Mouse (Mus musculus): ENCODE data around the gene Gins1. TPM values are rescaled to one million over a fixed set of nuclear protein-coding genes. Genes with fewer than 3 reads are reported as not detected.
"Not testable (repeated sequence)": the region's sequence is repeated elsewhere in the genome, so short reads cannot be mapped to it uniquely, and the experiment has no call there.

Gene Gins1
- polyA plus RNA-seq, 1 experiment from 2014 or later: 40.0 TPM

GRCm38 (mm10) chr2:150947880-150948611 lies 42.8 kb downstream of the Gins1 start:
- H3K4me2 ChIP-seq (replicated peaks); H3K27me3 ChIP-seq (replicated peaks); H3K4me3 ChIP-seq; H3K9me3 ChIP-seq; H3K9ac ChIP-seq; H3K4me1 ChIP-seq; H3K27ac ChIP-seq; ATAC-seq (ENCODE audit: low FRiP score, low read depth): not testable (repeated sequence)
- peaks cover 54% of the 10 kb centered on the region for H3K36me3 ChIP-seq
- WGBS: 96% methylated on average over 12 of the region's 12 CpGs

DNA sequence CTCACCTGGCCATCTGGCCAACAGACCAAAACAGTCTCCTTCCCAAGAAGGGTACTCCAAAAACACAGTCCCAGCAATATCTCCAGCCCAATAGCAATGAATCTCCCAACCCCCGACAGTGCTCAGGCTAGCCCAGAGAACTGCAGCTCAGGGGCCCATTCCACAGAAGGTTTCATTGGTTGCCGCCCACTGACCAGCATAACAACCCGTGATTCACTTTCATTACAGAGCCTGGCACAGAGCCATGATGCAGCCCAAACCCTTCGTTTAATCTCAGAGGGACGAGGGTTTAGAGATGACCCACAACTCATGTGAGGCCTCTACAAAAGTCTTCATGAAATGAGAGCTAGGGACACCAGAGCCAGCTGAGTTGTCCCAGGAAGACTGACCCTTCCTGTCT lies 43.6 kb downstream of the Gins1 start:
- no peak overlapping the region for H3K27ac ChIP-seq
- no peak for ATAC-seq (ENCODE audit: low FRiP score, low read depth)
- WGBS: 91% methylated on average over 5 of the region's 5 CpGs
- no peaks in the 10 kb centered on the region for H3K27me3 ChIP-seq (replicated peaks)
- H3K9me3 ChIP-seq: no peaks in the 10 kb centered on the region
- no peak overlapping the region for H3K4me3 ChIP-seq
- H3K9ac ChIP-seq: no peak overlapping the region
- H3K36me3 ChIP-seq: peaks cover 50% of the 10 kb centered on the region
- no peak overlapping the region for H3K4me2 ChIP-seq (replicated peaks)
- no peaks in the 10 kb centered on the region for H3K4me1 ChIP-seq

GRCm38 (mm10) chr2:150949652-150950051 lies 44.5 kb downstream of the Gins1 start:
- no peak overlapping the region for H3K4me3 ChIP-seq
- H3K4me2 ChIP-seq (replicated peaks): no peak overlapping the region
- WGBS: 95% methylated on average over 3 of the region's 3 CpGs

GRCm38 (mm10) chr2:150950056-150950455 lies 44.9 kb downstream of the Gins1 start:
- H3K4me3 ChIP-seq: no peak overlapping the region
- no peak for ATAC-seq (ENCODE audit: low FRiP score, low read depth)
- H3K36me3 ChIP-seq: peaks cover 46% of the 10 kb centered on the region
- H3K9me3 ChIP-seq: no peaks in the 10 kb centered on the region
- no peak overlapping the region for H3K27ac ChIP-seq
- H3K4me1 ChIP-seq: no peaks in the 10 kb centered on the region
- no peak overlapping the region for H3K4me2 ChIP-seq (replicated peaks)
- H3K9ac ChIP-seq: no peak overlapping the region
- WGBS: 93% methylated on average over 6 of the region's 6 CpGs
- no peaks in the 10 kb centered on the region for H3K27me3 ChIP-seq (replicated peaks)

More at GRCm38 (mm10) chr2:150949652-150950051, 44.5 kb downstream of the Gins1 start:
- Histone ChIP-seq H3K36me3 (peaks cover 48% of the 10 kb centered on the region), H3K27ac (no peak overlapping the region), H3K9ac (no peak overlapping the region), H3K27me3 (replicated peaks) (no peaks in the 10 kb centered on the region), H3K9me3 (no peaks in the 10 kb centered on the region), H3K4me1 (no peaks in the 10 kb centered on the region)
- no peak for ATAC-seq (ENCODE audit: low FRiP score, low read depth)

- Histone ChIP-seq H3K36me3 (peaks cover 57% of the 10 kb centered on the region), H3K9ac (no peak overlapping the region), H3K4me2 (replicated peaks) (no peak overlapping the region), H3K4me3 (no peak overlapping the region), H3K4me1 (no peaks in the 10 kb centered on the region), H3K9me3 (no peaks in the 10 kb centered on the region), H3K27me3 (replicated peaks) (no peaks in the 10 kb centered on the region), H3K27ac (no peak overlapping the region)
- ATAC-seq (ENCODE audit: low FRiP score, low read depth): no peak
- WGBS: 87% methylated on average over 2 of the region's 2 CpGs
Measured at GRCm38 (mm10) chr2:150951201-150951600, 46.0 kb downstream of the Gins1 start.

DNA sequence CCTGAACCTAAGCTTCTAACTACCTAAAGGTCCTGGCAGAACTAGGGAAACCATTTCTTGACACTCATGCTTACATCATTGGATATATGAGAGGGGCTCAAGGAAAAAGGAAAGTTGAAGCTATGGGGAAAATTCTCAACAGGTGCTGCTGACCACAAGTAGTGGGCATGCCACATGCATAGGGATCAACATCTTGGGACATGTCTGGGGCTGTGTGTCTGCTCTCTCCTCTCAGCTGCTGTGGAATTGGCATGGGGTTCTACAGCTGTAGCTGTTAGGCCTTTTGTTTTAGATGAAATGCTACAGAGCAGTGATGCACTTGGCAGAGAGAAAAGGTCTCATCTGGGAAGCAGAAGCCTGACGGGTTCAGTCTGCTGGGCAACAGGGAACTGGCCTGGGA lies 50.7 kb downstream of the Gins1 start:
- Histone ChIP-seq H3K4me3 (no peak overlapping the region), H3K9ac (no peak overlapping the region), H3K9me3 (no peaks in the 10 kb centered on the region), H3K4me2 (replicated peaks) (no peak overlapping the region), H3K27me3 (replicated peaks) (no peaks in the 10 kb centered on the region), H3K36me3 (peaks cover 60% of the 10 kb centered on the region), H3K27ac (no peak overlapping the region), H3K4me1 (no peaks in the 10 kb centered on the region)
- 83% methylated on average over 1 of the region's 1 CpGs for WGBS
- no peak for ATAC-seq (ENCODE audit: low FRiP score, low read depth)

DNA sequence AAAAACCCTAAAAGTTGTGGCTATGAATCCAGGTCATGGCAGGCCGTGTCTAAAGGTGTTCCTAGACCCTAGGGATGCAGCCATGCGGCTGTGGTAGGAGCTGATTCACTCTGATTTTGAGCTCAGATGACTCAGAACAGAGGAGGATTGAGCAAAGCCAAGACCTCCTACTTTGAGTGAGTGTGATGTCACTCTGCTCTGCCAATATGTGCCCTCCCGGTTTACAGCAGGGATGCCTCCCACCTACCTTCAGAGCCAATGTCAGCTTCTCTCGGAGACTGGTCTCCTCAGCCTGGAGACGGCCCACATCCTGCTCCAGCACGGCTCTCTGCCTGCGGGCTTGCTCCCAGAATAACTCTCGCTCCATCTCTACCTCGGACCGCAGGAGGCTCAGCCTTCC lies 54.3 kb downstream of the Gins1 start:
- Histone ChIP-seq H3K4me3 (no peak overlapping the region), H3K27ac (no peak overlapping the region), H3K9ac (no peak overlapping the region), H3K27me3 (replicated peaks) (no peaks in the 10 kb centered on the region), H3K4me2 (replicated peaks) (no peak overlapping the region), H3K9me3 (no peaks in the 10 kb centered on the region), H3K36me3 (peaks cover 56% of the 10 kb centered on the region), H3K4me1 (no peaks in the 10 kb centered on the region)
- ATAC-seq (ENCODE audit: low FRiP score, low read depth): no peak
- 94% methylated on average over 10 of the region's 10 CpGs for WGBS

DNA sequence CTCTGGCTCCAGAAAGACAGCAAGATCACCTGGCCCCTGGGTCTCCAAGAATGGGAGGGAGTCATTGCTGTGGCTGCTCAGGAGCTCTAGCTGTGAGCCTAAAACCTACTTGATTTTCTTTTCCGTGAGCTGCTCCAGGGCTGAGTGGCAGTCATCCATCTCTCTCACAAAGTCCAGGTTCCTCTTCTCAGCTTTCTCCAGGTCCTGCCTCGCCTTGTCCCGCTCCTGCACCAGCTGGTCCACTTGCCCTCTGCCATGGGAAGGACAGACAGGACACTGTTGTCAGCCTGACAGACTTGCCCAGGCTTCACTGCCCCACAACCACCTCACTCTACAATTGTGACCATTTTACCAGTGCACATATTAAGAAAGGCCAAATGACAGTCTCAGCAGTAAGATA lies 58.0 kb downstream of the Gins1 start:
- Histone ChIP-seq H3K9me3 (no peaks in the 10 kb centered on the region), H3K27me3 (replicated peaks) (no peaks in the 10 kb centered on the region), H3K4me1 (no peaks in the 10 kb centered on the region), H3K4me2 (replicated peaks) (no peak overlapping the region), H3K27ac (no peak overlapping the region), H3K4me3 (no peak overlapping the region), H3K9ac (no peak overlapping the region), H3K36me3 (peaks cover 54% of the 10 kb centered on the region)
- 93% methylated on average over 3 of the region's 3 CpGs for WGBS
- no peak for ATAC-seq (ENCODE audit: low FRiP score, low read depth)

DNA sequence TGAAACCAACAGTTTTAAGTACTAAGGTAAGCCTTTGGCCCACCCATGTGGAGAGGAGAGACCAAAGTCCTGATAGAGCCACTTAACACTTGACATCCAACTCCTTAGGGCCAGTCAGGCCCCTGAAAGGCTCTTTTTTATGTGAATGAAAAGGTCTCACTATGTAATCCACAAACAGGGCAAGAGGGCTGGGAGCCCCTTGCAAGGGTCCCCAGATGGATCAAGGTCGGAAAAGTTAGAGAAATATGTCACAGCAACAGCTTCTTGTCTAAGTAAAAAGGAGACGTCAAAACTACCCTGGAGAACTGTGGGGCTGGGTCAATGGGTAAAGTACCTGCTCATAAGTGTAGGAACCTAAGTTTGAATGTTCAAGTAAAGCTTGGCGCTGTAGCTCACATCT lies 59.4 kb downstream of the Gins1 start:
- no peak for ATAC-seq (ENCODE audit: low FRiP score, low read depth)
- 94% methylated on average over 3 of the region's 3 CpGs for WGBS

GRCm38 (mm10) chr2:150965951-150966350 lies 60.8 kb downstream of the Gins1 start:
- H3K36me3 ChIP-seq: peaks cover 49% of the 10 kb centered on the region
- H3K4me2 ChIP-seq (replicated peaks): no peak overlapping the region
- H3K4me1 ChIP-seq: no peaks in the 10 kb centered on the region
- ATAC-seq (ENCODE audit: low FRiP score, low read depth): no peak
- H3K27me3 ChIP-seq (replicated peaks): no peaks in the 10 kb centered on the region
- no peak overlapping the region for H3K9ac ChIP-seq
- H3K9me3 ChIP-seq: no peaks in the 10 kb centered on the region
- WGBS: 92% methylated on average over 10 of the region's 10 CpGs
- no peak overlapping the region for H3K4me3 ChIP-seq
- no peak overlapping the region for H3K27ac ChIP-seq

More for the DNA sequence above, 59.4 kb downstream of the Gins1 start:
- H3K4me2 ChIP-seq (replicated peaks): no peak overlapping the region
- H3K27me3 ChIP-seq (replicated peaks): no peaks in the 10 kb centered on the region
- H3K27ac ChIP-seq: no peak overlapping the region
- H3K4me1 ChIP-seq: no peaks in the 10 kb centered on the region
- H3K36me3 ChIP-seq: peaks cover 50% of the 10 kb centered on the region
- no peak overlapping the region for H3K9ac ChIP-seq
- no peak overlapping the region for H3K4me3 ChIP-seq
- no peaks in the 10 kb centered on the region for H3K9me3 ChIP-seq

DNA sequence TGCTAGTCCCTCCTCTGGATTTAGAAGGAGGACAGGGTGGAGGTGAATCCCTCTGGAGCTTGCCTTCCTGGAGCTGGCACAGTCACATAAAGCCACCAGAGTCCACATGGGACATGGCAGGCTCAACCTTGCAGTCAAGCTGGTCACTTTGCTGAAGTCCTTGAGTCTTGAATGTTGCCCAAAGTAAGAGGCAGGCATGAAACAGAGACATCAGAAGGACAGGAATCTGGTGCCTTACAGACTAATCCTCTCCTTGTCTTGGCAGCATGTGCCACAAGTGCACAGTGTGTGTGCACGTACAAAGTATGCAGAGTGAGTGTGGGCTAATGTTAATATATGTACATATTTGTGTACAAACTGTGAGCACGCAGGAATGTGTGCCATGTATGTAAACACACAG lies 62.3 kb downstream of the Gins1 start:
- 98% methylated on average over 2 of the region's 2 CpGs for WGBS

DNA sequence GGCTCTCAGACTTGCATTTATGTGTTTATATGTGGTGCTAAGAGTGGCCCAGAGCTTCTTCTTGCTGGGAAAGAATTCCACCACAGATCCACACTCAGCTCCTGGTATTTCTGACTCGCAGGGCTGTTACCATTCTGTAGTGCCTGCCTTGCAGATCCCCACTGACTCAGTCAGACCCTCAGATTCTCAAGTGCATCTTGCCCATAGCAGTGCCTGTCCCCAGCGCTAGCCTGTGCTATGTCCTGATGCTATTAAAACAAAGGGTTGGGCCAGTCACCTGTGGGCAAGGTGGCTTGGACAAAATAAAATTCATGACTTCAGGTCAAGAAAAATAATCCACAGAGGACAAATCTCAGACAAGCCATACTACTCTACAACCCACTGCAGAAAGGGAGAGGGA lies 64.0 kb downstream of the Gins1 start:
- H3K4me1 ChIP-seq: no peaks in the 10 kb centered on the region
- H3K9me3 ChIP-seq: no peaks in the 10 kb centered on the region
- no peak overlapping the region for H3K27ac ChIP-seq
- H3K36me3 ChIP-seq: peaks cover 55% of the 10 kb centered on the region
- no peak overlapping the region for H3K9ac ChIP-seq
- WGBS: 98% methylated on average over 2 of the region's 2 CpGs
- no peak overlapping the region for H3K4me2 ChIP-seq (replicated peaks)
- ATAC-seq (ENCODE audit: low FRiP score, low read depth): no peak
- H3K4me3 ChIP-seq: no peak overlapping the region
- no peaks in the 10 kb centered on the region for H3K27me3 ChIP-seq (replicated peaks)

More for the DNA sequence above, 62.3 kb downstream of the Gins1 start:
- no peak overlapping the region for H3K4me3 ChIP-seq
- no peaks in the 10 kb centered on the region for H3K9me3 ChIP-seq
- H3K36me3 ChIP-seq: peaks cover 45% of the 10 kb centered on the region
- H3K9ac ChIP-seq: no peak overlapping the region
- no peaks in the 10 kb centered on the region for H3K4me1 ChIP-seq
- no peak overlapping the region for H3K4me2 ChIP-seq (replicated peaks)
- no peak overlapping the region for H3K27ac ChIP-seq
- H3K27me3 ChIP-seq (replicated peaks): no peaks in the 10 kb centered on the region
- ATAC-seq (ENCODE audit: low FRiP score, low read depth): no peak

DNA sequence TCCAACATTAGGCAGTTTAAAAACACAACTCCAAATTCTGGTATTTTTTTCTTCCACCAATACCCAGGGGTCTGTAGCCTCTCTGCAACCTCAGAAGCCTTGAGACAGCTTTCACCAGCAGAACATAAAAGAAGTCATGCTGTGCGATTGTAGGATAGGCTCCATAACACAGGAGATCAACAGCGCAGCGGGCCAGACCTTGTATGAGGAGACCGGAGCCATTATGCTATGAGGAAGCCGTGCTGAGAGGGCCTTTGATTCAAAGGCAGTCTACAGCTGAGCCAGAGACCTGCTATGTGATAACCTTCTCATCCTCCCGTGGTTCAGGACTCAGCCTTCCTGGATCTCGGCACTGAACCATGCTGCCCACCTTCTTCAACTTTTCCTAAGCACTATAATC lies 66.7 kb downstream of the Gins1 start:
- Histone ChIP-seq H3K36me3 (peaks cover 59% of the 10 kb centered on the region), H3K9me3 (no peaks in the 10 kb centered on the region), H3K9ac (no peak overlapping the region), H3K27ac (no peak overlapping the region), H3K4me3 (no peak overlapping the region), H3K27me3 (replicated peaks) (no peaks in the 10 kb centered on the region), H3K4me1 (no peaks in the 10 kb centered on the region), H3K4me2 (replicated peaks) (no peak overlapping the region)
- WGBS: 78% methylated on average over 7 of the region's 7 CpGs
- no peak for ATAC-seq (ENCODE audit: low FRiP score, low read depth)
